Mouse (Mus musculus): ENCODE results near the gene Hmgn3.

The Hmgn3 gene

DNA sequence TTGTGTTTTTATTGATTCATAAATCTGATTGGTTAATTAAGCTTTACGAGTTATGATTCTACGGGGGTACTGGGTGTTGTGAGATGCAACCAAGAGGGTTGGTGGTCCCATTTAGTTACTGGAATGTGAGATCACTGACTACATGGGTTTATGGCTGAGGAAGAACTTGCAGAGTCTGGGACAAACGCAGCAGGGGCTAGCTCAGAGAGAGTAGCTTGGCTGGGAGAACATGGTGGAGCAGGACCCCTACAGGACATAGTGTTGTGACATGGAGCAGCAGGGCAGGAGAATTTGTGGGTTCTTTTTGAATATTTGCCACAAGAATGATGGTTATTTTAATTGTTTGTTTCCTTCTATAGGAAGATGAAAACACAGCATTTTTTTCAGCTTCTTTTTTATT, 45.7 kb downstream of the Hmgn3 start:
- in situ Hi-C loops (cut with MboI, MseI), result no loop called here

DNA sequence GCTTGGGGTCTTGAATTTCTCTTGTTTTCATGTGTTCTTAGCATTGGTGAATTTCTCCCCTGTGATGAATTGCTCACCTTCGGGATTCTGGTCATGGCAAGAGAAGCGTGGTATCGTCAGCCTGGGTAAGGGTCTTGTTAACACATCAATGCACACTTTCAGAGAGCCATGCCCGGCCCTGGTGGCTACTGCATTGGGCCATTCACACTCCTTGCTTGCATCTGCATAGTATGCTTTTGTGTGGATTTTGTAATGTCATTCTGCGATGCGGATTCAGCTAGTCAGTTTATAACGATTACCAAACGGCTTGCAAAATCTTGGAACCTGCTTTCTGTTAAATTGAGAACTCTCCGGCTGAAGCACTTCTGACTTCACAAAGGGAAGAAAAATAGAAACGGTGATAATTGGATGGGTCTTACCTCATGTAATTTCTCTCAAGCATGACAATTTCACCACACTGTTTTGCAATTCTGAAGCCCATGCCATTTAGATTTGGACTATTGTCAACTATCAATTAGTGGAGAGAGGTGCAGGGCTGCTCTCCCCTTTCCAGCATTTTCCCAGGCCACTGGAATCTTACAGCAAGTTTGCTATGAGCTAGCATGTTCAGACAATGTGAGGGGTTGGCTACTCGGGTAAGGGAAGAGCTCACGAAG, 47.7 kb downstream of the Hmgn3 start:
- in situ Hi-C loops (cut with MboI, MseI), result no loop called here

DNA sequence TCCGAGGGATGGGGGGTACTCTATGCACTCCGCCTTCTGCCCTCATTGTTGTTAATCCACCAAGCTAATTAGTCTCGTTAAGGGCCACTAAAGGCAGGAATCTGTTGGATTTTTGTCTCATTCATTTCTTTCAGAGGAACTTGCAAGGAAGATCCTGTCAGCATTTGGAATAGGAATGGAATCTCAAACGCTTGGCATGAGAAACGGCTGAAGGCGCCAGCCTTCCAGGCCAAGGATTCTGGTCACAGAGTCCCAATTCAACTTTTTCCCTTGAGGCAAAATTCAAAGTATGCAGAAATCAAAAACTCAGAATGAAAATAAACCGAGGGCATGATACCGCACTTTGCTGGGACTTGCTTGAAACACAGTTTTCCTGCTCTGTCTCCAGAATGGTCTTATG, 48.7 kb downstream of the Hmgn3 start:
- in situ Hi-C loops (cut with MboI, MseI), result no loop called here

DNA sequence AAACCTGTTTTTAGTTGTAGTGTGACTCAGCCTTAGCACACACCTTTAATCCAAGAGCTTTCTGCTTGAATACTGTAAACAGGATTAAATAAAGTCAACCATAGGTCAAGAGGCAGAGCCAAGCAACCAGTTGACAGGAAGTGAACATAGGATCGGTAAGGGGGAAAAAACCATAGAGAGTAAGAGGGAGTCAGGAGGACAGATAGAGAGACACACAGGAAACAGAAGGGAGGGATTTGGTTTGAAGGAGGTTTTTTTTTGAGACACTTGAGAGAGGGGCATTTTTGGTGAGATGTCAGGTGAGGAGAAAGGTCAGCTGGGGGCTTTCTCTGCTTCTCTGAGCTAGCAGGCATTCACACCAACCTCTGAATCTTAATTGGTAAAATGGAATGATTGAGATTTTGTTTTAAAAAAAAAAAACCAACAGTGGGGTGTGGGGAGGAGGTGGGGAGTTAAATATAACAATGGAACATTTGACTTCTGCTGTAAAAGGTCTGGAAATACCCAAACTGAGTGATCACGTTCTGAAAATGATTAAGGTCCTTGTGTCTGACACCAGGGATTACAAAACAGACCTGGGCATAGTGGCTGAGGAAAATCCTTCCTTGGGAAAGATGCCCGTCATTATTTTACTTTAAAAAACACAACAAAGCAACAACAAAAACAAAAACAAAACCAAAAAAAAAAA, 51.7 kb downstream of the Hmgn3 start:
- in situ Hi-C loops (cut with MboI, MseI), result no loop called here

DNA sequence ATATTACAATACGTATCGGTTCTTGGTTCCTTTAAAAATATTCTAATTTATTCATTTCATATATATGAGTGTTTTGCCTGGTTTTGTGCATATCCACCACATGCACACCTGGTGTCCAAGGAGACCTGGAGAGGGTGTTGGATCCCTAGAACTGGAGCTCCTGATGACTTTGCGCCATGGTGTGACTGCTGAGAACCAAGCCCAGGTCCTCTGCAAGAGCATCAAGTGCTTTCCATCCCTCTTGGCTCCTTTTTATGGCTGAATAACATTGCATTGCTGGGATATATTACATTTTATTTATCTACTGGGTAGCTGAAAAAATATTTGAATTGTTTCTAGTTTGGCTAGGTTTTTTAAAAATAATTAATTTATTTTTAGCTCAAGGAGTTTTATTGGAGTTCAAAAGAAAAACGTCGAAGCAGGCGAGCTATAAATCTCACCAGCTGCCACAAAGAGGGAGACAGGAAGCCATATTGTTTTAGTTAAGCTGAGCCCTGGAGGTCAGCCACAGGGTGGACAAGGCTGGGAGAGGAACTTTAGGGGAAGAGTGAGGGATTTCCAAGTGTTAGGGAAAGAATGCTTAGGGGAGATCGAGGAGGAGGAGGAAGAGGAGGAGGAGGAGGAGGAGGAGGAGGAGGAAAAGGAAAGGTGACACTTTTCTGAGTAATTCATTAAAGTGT, 62.6 kb downstream of the Hmgn3 start:
- in situ Hi-C loops (cut with MboI, MseI), result no loop called here

DNA sequence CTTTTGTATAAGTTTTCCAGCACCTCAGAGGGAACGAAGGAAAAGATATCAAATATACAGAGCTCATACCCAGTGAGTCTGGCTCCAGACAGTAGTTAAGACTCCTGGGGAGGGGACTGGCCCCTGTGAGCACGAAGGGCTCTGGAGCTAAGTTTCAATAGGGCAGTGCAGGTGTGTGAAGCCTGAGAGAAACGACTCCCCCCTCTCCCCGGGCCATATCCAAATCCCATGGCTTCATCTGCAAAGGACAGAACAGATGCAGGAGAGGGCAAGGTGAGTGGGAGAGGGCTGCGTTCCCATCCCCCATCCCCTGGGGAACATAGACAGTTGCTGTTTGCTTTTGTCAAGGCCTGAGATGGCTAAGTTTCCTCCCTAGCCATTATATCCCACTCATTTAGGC, 63.4 kb downstream of the Hmgn3 start:
- in situ Hi-C loops (cut with MboI, MseI), result no loop called here

DNA sequence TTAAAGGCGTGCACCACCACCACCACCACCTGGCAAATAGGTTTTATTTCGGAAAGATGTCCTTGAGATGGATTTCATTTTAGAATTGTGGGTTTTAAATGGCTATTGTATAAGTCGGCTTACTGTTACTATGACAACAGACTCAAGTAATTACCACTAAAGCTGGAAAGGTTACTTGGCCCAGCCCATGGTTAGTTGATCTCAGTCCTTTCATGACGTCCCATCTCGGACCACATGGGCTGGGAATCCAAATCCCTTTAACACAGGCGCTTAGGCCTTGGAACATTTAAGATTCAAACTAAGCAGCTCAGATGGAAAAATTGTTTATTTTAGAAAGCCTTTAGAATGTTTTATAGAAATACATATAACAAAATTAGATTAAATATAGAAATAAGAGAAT, 64.2 kb downstream of the Hmgn3 start:
- in situ Hi-C loops (cut with MboI, MseI), result no loop called here

DNA sequence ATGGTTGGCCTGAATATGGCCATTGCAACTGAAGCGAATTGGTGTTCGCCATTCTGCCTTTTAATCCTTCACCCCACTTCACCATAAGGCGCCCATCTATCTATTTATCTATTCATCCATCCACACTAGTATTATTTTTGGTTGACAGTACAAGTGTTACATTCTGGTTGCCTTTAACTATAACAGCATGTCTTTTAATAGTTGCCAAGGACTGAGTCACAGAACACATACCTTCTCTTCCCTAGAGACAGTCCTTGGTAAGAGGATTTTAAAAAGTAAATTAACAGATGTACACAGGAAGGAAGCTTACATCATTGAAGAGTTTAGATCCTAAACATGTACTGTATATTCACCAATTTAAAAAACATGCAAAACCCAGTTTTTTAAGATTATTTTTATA, 66.8 kb downstream of the Hmgn3 start:
- in situ Hi-C loops (cut with MboI, MseI), result no loop called here

DNA sequence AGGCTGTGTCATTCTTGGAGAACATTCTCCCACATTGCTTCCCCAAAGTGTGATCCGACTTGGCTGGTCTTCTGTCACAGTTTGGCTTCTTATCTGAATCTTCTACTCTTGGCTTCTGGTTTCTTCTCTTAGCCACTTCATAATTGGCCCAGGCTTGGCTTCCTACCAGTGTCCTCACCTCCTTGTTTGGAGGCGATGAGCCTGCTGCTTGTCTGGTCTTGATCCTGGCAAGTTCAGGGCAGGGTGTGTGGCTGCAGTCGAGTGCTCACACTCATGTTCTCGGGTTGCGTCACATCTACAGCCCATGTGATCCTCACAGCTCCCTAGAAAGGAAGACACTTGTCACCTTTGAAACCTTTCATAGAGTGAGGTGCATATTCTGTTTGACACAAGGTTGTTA, 78.2 kb downstream of the Hmgn3 start:
- in situ Hi-C loops (cut with MboI, MseI), result no loop called here

DNA sequence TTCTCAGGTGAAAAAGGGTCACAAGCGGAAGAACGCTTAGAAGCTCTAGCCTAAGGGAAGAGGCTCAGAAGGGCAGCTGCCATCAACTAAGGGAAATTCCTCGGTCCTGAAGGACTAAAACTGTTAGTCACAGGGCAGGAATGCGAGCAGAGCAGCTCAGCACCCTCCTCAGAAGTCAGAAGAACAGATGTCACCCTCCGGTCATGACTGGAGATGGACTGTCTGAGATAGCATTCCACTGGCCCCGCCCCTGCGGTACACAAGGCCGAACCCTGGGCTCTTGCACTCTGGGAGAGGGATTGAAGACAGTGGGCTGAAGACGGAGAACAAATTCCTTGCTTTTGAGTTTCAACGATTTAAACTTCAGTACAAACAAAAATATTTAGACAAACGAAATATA, 85.2 kb downstream of the Hmgn3 start:
- in situ Hi-C loops (cut with MboI, MseI), result no loop called here
